Mouse (Mus musculus) midbrain, embryonic 11.5 days (tissue): ENCODE data around the gene Gm572. TPM values are rescaled to one million over a fixed set of nuclear protein-coding genes. Genes with fewer than 3 reads are reported as not detected.

Experiments used
- ATAC-seq: fragments of 200-750 bp; cut with Nextera tagmentation; 2 replicates; pipeline ENCODE4 v1.8.0; 2017; ENCODE audit warnings: moderate TSS enrichment, moderate library complexity; ENCODE audit not compliant: low FRiP score
- DNase-seq: peaks from one replicate; pipeline ENCODE4 v3.0.0; 2015; ENCODE audit warnings: low spot score; ENCODE audit errors: missing footprints
- H3K27ac ChIP-seq: fragments of 300-500 bp; sonication (generic); 2 replicates; pipeline ENCODE4 v1.5.1; 2014; ENCODE audit warnings: low read depth, low read length
- H3K27me3 ChIP-seq: fragments of 300-500 bp; sonication (generic); 2 replicates; pipeline ENCODE4 v1.6.1; 2014; ENCODE audit warnings: mild to moderate bottlenecking, low read length, moderate library complexity, mixed read lengths; ENCODE audit not compliant: control insufficient read depth, insufficient read depth
- H3K36me3 ChIP-seq: fragments of 300-500 bp; sonication (generic); 2 replicates; pipeline ENCODE4 v1.6.1; 2014; ENCODE audit warnings: mild to moderate bottlenecking, low read length, moderate library complexity, mixed read lengths; ENCODE audit not compliant: control insufficient read depth, insufficient read depth
- H3K4me1 ChIP-seq: fragments of 300-500 bp; sonication (generic); 2 replicates; pipeline ENCODE4 v1.6.1; 2014; ENCODE audit warnings: low read length; ENCODE audit not compliant: control insufficient read depth, insufficient read depth
- H3K4me2 ChIP-seq: fragments of 300-500 bp; sonication (generic); 2 replicates; pipeline ENCODE4 v1.6.1; 2014; ENCODE audit warnings: mild to moderate bottlenecking, moderate library complexity
- H3K4me3 ChIP-seq: fragments of 300-500 bp; sonication (generic); 2 replicates; pipeline ENCODE4 v1.5.1; 2014; ENCODE audit warnings: low read depth, low read length
- H3K9ac ChIP-seq: fragments of 300-500 bp; sonication (generic); 2 replicates; pipeline ENCODE4 v1.6.1; 2014; ENCODE audit warnings: low read length
- H3K9me3 ChIP-seq: fragments of 300-500 bp; sonication (generic); 2 replicates; pipeline ENCODE4 v1.6.1; 2016; ENCODE audit warnings: low read length; ENCODE audit not compliant: control insufficient read depth
- WGBS: fragments of 180-500 bp; shearing (Covaris S2); extraction: QIAGEN DNeasy Blood & Tissue Kit; methylation state at CpG from one replicate; pipeline ENCODE4 v1.1.7; 2014; 5-methylcytosine and 5-hydroxymethylcytosine counted together
- polyA plus RNA-seq: library from polyadenylated mRNA; unstranded; fragments of >200 nt; fragmentation: Nextera tagmentation; extraction: Ambion mirVana; gene quantifications from 2 replicates; pipeline ENCODE4 v1.2.1, GENCODE M21; 2014

Gm572 gene
- polyA plus RNA-seq, 1 experiment from 2014 or later: not detected

DNA sequence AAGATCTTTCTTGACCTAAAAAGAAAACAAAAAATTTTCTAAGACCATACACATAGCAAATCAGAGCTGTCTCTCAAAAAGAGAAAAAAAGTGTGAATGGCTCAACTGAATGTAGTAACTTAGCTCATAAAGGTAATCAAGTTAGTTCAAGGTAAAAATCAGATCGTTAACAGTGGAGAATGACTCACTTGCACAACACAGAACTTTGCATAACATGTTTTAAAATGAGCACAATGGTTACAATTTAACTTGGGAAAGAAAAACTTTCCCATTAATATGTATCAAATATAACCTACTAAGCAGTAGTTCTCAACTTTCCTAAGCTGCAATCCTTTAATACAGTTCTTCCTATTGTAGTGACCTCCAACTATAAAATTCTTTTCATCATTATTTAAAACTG is 22.4 kb upstream of the Gm572 start:
- Histone ChIP-seq H3K27ac (no peak overlapping the region), H3K4me1 (0 out of 2 replicates have a peak, but pooled peaks cover 5% of the 10 kb centered on the region), H3K9me3 (no peaks in the 10 kb centered on the region), H3K4me2 (no peak overlapping the region), H3K4me3 (no peak overlapping the region), H3K36me3 (peaks cover 49% of the 10 kb centered on the region), H3K27me3 (no peaks in the 10 kb centered on the region), H3K9ac (no peak overlapping the region)
- DNase-seq: no peak
- no peak for ATAC-seq
- 98% methylated on average over 1 of the region's 1 CpGs for WGBS

DNA sequence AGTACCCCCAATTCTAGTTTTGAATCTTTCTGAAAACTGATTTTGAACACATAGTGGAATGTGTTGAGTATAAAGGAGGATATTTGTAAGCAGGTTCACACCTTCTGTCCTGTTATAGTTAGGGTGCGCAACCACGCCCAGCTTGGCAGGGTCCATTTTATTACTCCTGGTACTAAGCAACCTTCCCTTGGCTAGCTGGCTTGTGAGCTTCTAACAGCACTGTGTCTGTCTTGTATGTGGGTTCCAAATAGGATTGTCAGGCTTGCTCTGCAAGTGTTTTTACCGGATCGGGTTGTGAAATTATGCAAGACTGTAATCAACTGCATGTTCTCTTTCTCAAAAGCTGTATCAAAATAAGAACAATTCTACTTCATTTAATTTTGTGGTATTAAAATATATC is 20.6 kb upstream of the Gm572 start:
- Histone ChIP-seq H3K27me3 (no peaks in the 10 kb centered on the region), H3K27ac (no peak overlapping the region), H3K4me3 (no peak overlapping the region), H3K9ac (no peak overlapping the region), H3K4me2 (no peak overlapping the region), H3K9me3 (no peaks in the 10 kb centered on the region), H3K4me1 (0 out of 2 replicates have a peak, but pooled peaks cover 5% of the 10 kb centered on the region), H3K36me3 (peaks cover 49% of the 10 kb centered on the region)
- no peak for ATAC-seq
- WGBS: 98% methylated on average over 4 of the region's 4 CpGs
- DNase-seq: no peak

DNA sequence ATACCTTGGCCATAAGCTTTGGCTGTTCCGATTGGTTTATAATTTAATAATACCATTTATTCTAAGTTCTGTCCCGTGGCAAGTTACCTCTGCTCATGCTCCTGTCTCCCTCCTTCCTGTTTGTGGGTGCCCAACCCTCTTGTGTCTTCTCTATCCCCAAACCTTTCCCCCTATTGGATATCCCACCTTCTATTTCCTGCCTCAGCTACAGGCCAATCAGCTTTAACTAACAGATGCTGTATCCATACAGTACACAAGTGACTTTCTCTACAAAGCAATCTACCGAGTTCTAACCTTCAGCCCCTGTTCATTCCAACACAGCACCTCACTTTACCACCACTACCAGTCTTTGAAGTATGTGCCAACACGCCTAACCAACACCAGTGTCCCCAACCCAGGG is 19.5 kb upstream of the Gm572 start:
- Histone ChIP-seq H3K27ac (no peak overlapping the region), H3K4me2 (no peak overlapping the region), H3K9ac (no peak overlapping the region), H3K27me3 (no peaks in the 10 kb centered on the region), H3K9me3 (no peaks in the 10 kb centered on the region), H3K4me1 (0 out of 2 replicates have a peak, but pooled peaks cover 5% of the 10 kb centered on the region), H3K4me3 (no peak overlapping the region), H3K36me3 (peaks cover 43% of the 10 kb centered on the region)
- DNase-seq (no peak), ATAC-seq (no peak)
- WGBS: 90% methylated on average over 4 of the region's 4 CpGs

DNA sequence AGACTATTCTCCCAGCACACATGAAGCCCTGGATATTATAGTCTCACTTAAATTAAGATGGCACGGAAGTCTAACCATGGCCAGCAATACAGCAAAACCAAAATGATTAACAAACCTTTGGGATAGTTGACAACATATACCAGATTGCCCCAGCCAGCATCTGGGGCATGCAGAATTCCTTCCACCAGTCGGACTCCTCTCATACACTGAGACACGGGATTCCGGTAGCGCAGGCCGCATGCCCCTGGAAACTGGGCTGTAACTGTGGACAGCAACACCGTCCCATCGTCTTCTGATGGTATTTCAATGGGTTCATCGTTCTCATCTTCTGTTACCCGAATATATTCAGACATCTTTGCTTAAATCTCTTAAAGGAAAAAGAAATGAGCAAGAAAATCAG is 18.1 kb upstream of the Gm572 start:
- peaks cover 30% of the 10 kb centered on the region for H3K36me3 ChIP-seq

DNA sequence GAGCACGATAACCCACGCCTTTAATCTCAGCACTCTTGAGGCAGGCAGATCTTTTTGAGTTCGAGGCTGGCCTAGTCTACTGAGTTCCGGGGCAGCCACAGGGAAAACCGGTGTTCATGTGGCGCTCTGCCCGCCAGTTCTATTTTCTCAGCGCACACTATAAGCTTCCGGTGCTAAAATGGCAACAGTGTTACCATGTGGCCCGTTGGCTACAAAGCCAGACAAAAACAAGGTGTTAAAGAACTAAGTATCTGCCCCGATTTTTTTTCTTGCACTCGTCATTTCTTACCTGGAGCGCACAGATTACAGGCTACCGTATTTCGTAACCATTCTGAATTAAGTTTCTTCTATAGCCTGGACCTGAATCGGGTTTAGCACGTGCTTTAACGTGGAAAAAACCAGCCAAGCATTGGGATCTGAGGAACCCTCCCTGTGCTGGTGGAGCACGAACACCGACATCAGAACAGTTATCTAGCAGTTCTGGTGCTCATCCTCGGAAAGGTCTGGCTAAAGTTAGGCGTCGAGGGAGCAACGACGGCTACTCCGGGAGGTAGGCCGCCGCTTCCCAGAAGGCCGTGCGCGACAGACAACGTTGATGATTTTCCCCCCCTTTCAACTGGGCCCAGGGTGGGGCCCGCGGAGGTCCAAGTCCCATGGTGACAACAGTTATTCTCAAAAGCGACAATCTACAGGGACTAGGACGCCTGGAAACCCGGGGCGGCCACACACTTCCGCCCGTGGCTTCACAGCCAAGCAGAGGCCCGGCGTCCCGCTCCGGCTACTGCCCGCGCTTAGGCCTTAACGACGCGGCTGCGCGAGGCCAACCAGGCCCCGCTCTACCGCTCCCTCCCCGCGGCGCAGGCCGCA is 17.1 kb upstream of the Gm572 start:
- H3K4me1 ChIP-seq: 0 out of 2 replicates have a peak, but pooled peaks cover 5% of the 10 kb centered on the region
- peak overlapping the region; percentile 100 for H3K9ac ChIP-seq
- H3K36me3 ChIP-seq: peaks cover 25% of the 10 kb centered on the region
- peak overlapping the region; percentile 85 for H3K27ac ChIP-seq
- H3K4me2 ChIP-seq: peak overlapping the region; percentile 63
- no peaks in the 10 kb centered on the region for H3K27me3 ChIP-seq
- ATAC-seq (no peak; the same call in none of the 2 replicates), DNase-seq (no peak)
- no peaks in the 10 kb centered on the region for H3K9me3 ChIP-seq
- H3K4me3 ChIP-seq: peak overlapping the region; percentile 99
- WGBS: 1% methylated on average over 57 of the region's 57 CpGs

More for the DNA sequence above, 18.1 kb upstream of the Gm572 start:
- H3K27ac ChIP-seq: no peak overlapping the region
- no peaks in the 10 kb centered on the region for H3K9me3 ChIP-seq
- H3K4me1 ChIP-seq: 0 out of 2 replicates have a peak, but pooled peaks cover 5% of the 10 kb centered on the region
- H3K9ac ChIP-seq: no peak overlapping the region
- no peak for ATAC-seq
- DNase-seq: no peak
- no peaks in the 10 kb centered on the region for H3K27me3 ChIP-seq
- H3K4me2 ChIP-seq: peak overlapping the region; percentile 63
- no peak overlapping the region for H3K4me3 ChIP-seq
- 88% methylated on average over 10 of the region's 10 CpGs for WGBS

DNA sequence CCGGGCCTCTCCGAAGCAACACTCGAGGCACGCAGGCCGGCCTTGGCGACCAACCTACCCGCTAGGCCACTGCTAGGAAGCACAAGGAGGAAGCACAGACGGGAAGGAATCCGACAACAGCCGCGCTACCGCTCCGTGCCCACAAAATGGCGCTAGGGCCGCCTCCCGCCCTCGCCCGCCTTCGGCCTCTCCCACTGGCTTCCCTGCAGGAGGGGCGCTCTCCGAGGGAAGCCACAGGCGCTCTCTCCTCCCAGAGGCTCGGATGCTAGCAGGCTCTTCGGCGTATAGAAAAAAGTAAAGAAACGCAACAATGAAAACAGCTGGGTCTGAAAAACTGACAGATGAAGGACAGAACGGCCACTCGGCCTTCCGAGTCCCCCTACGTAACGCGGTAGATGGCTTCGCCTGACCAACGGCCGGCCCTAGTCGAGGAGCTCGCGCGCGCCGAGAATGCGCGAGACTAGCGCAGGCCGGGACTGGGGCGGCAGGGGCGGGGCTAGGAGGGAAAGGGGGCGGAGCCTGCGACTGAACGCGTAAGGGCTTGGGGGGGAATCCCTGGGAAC is 16.4 kb upstream of the Gm572 start, which contains the start of gene Tardbp:
TSS of gene Tardbp (minus strand) at position 397 of the 563 bp plus-strand sequence.
- Histone ChIP-seq H3K9ac (peak within 1 kb of the TSS; percentile 100), H3K4me2 (peak within 1 kb of the TSS; percentile 63), H3K36me3 (peaks cover 21% of the 10 kb centered on the region), H3K4me1 (0 out of 2 replicates have a peak, but pooled peaks cover 5% of the 10 kb centered on the region), H3K27me3 (no peaks in the 10 kb centered on the region), H3K4me3 (peak within 1 kb of the TSS; percentile 99), H3K27ac (peak within 1 kb of the TSS; percentile 85), H3K9me3 (no peaks in the 10 kb centered on the region)
- WGBS: under 1% methylated on average over 51 of the region's 51 CpGs
- ATAC-seq (peak; percentile 96), DNase-seq (peak; percentile 100)

DNA sequence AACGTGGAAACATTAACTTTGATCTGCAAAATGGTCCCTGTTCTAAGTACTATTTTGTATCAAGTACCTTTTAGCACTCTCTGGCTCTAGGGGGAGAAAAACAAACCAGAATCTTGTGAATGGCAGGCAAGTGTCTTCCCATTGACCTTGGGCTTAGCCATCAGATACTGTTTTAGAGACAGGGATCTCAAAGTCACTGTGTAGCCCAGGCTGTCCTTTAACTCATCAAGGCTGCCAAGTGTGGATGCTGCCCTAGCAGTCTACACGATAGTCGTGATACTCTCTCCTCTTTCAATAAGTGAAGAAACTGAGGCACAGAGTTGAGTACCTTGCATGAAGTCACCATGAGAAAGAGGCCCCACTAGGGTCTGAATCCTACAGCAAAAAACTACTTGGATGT is 15.9 kb upstream of the Gm572 start:
- peak overlapping the region; percentile 100; the same call in 1 of the 2 replicates for H3K9ac ChIP-seq
- no peaks in the 10 kb centered on the region for H3K27me3 ChIP-seq
- DNase-seq (no peak), ATAC-seq (peak; percentile 54)
- peak overlapping the region; percentile 63 for H3K4me2 ChIP-seq
- H3K27ac ChIP-seq: no peak overlapping the region
- H3K36me3 ChIP-seq: peaks cover 16% of the 10 kb centered on the region; the same call in 1 of the 2 replicates
- H3K4me3 ChIP-seq: peak overlapping the region; percentile 99
- no peaks in the 10 kb centered on the region for H3K9me3 ChIP-seq
- 61% methylated on average over 3 of the region's 3 CpGs for WGBS
- H3K4me1 ChIP-seq: 0 out of 2 replicates have a peak, but pooled peaks cover 5% of the 10 kb centered on the region

DNA sequence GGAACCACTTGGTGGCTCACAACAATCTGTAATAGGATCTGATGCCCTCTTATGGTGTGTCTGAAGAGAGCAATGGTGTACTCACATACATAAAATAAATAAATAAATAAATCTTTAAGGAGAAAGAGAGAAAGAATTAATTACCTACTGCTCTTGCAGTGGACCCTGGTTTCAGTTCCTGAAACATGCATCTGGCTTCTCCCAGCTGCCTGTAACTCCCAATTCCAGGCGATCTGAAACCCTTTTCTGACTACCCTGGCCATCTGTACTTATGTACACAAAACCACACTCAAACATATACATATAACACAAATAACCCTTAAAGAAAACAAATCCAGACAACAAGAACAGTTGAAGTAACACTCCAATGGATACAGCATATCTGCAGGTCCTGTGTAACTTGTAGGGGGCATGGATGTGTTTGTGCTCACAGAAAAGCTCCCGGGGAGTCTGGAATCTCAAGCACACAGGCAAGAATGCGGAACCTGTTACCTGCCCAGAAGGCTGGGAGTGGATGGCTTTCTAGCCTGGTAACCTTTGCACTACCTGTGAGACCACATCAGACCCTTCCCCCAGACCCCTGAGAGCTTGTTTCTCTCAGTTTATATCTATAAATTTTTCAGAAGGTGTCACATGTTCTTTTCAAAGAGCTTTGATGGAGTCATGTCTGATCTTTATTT is 11.0 kb upstream of the Gm572 start:
- Histone ChIP-seq H3K36me3 (no peaks in the 10 kb centered on the region), H3K9me3 (no peaks in the 10 kb centered on the region), H3K4me3 (no peak overlapping the region), H3K27me3 (no peaks in the 10 kb centered on the region), H3K9ac (no peak overlapping the region), H3K4me2 (no peak overlapping the region), H3K4me1 (no peaks in the 10 kb centered on the region), H3K27ac (no peak overlapping the region)
- no peak for DNase-seq
- no peak for ATAC-seq
- 81% methylated on average over 3 of the region's 3 CpGs for WGBS
